Mouse (Mus musculus) MEL (cell line): Measurements from ENCODE around the gene Has1.

Experiments used
- BHLHE40 ChIP-seq: IDR thresholded peaks from 2 replicates; pipeline ENCODE4 v1.6.1; 2012; ENCODE audit warnings: low read depth, mild to moderate bottlenecking, inconsistent platforms, low read length, improper control_type of control experiment, borderline replicate concordance
- KAT2A ChIP-seq: conservative IDR thresholded peaks from 2 replicates; pipeline ENCODE4 v1.6.1; 2012; ENCODE audit warnings: low read depth, low read length, improper control_type of control experiment, inconsistent platforms
- TBP ChIP-seq: IDR thresholded peaks from 2 replicates; pipeline ENCODE4 v1.8.0; 2011; ENCODE audit warnings: low read depth, low read length, improper control_type of control experiment

DNA sequence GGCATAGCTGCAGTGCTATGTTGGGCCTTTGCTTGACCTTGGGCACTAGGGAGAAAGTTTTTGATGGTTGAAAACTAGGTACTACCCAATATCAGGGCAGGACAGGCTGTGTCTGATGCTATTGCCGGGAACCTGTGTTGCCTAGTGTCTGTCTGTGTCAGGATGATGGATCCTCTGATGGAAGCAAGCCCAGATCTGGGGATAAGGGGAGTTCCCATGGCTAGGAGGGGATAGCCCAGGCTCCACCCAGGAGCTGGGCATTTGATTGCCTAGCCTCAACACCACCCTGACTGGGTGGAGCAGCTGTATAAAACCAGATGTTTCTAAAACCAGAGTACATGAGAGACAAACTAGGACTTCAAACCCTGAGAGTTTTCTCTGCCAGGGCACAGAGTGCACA, 1.6 kb upstream of the Has1 start:
- no peak for TF ChIP-seq BHLHE40
- no peak for TF ChIP-seq KAT2A
- TF ChIP-seq TBP = no peak
